Mouse (Mus musculus) frontal cortex, postnatal 36 days (tissue): ENCODE measurements at regions not wholly inside any gene's neighbourhood (a gene's known extent, or its start where the extent isn't known, plus 50 kb on each side); places are given as distances from the start of the nearest gene placed in this dataset.
A peak's percentile ranks its signal among the peaks of the same experiment; 100 is the strongest.

Experiments used
- DNase-seq, 2 experiments: peaks; one replicate each; pipeline ENCODE4 v3.0.0; 2022; ENCODE audit warnings: low spot score in 2 of 2

DNA sequence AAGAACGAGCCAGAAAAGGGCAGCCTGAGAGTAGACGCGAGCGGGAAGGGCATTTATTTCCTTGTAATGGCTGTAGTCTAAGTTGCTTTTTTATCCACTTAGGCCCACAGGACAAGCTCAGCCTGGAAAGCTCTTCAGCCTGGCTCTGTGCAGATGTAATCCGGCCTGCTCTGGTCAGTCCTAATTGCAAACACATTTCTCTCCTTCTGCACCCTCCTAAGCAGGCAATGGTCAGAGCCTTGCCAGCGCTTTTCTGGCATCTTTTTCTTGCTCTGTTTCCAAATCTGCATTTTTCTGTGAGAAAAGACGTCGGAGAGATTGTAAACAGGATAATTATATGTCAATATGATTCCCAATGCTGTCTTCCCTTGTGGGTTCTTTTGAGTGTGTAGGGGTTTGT lies 224.3 kb upstream of the Tank start:
- no peak for DNase-seq

GRCm38 (mm10) chr2:61347451-61347850 lies 230.9 kb upstream of the Tank start:
- DNase-seq = no peak

DNA sequence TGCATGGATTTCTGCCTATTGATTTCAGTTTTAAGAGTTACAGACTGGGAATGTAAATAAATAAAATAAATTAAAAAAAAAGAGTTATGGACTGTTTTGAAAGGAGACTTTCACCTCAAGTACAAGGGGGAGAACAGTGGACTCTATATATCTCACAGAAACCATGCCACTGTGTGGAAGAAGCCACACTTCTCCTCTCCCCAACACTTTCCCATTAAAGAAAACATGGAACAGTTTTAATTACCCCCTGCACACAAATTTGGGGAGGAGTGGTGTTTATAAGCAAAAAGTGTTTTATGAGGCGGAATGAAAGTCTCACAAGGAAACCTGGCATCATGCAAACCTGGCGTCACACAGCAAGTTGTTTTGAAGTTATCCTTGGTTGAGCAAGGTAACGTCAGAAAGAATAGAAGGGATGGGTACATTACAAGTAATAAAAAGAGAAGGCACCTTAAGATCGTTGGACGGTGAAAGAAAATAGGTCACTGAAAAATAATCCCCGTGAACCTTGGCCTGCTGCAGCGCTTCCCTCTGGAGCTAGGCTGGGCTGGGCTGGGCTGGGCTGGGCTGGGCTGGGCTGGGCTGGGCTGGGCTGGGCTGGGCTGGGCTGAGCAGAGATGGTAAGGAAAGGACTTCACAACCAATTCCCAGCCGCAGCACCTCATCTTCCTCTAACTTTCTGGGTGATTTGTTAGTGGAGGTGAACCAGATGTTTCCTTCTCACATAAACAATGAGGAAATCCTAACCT lies 232.2 kb upstream of the Tank start:
- no peak for DNase-seq

DNA sequence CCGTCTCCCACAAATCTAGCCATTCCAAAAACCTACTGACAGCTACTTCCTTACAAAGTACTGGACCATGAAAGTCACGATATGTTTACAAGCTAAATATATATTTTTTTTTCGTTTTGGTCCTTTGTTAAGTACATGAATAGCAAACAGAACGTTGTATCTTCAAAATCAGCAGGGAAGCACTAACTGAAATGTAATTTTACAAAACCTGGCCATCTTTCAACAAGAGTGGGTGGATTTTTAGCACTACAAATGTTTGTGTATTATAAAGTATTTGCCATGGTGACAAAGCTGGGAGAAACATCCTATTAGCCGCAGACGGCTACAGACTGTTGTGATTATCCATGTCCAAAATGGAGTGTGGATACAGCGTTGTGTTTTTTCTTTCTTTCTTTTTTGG lies 233.1 kb upstream of the Tank start:
- DNase-seq = no peak

- peak; percentile 59 to 66 for DNase-seq
These were observed 233.7 kb upstream of the Tank start for GRCm38 (mm10) chr2:61344556-61345131.

DNA sequence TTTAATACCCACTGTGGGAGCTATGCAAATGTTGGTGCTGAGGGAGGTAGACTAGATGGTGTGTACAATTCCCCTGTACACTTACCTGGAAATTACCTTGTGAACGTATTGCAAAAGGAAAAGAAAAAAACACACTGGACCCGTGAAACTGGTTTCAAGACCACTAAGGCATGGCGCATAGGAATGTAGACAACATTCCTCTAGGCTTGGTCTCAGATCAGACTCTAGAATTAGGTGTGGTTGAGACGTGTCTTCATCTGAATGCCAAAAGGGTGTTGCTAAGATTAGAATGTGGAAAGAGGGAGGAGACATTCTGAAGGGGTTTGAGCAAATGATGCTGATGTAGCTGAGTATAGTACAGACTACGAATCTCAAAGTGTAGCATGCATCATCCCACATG lies 237.1 kb upstream of the Tank start:
- no peak for DNase-seq

- no peak for DNase-seq
These were observed 259.2 kb upstream of the Tank start for GRCm38 (mm10) chr2:61319226-61319625.

GRCm38 (mm10) chr2:61310405-61310804 lies 268.0 kb upstream of the Tank start:
- no peak for DNase-seq

DNA sequence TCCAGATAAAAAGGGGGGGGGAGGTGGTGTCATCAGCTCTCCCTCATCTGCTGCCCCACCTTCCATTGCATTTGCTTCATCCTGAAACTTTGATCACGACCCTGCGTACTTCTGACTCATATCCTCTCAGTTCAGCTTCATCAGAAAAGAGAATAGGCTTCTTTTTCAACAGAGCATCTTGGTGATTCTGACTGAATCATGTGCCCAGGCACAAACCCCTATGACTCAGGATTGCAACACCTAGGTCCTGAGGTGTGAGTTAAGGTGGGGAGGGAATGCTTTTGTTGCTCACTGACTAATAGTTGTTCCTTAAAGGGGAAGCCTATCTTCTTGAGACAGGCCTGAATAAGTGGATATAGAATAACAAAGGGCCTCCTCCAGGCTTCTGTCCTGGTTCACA lies 269.2 kb upstream of the Tank start:
- no peak for DNase-seq

DNA sequence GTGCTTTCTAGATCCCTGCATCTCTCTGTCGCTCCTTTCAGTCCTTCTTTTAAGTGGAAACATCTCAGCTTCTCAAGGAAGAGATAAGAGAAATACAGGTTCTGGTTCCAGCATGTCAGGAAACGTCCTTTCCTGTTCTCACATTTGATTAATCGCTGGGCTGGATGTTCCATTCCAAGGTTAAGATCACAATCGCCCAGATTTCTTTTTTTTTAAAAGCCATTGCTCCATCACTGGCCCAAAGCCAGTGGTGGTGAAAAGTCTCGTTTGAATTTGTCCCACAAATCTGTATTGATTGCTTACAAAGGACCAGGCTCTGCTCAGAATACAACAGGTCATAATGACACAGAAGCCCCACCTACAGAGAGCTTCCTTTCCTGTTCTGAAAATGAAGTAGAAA lies 281.2 kb upstream of the Tank start:
- no peak for DNase-seq

DNA sequence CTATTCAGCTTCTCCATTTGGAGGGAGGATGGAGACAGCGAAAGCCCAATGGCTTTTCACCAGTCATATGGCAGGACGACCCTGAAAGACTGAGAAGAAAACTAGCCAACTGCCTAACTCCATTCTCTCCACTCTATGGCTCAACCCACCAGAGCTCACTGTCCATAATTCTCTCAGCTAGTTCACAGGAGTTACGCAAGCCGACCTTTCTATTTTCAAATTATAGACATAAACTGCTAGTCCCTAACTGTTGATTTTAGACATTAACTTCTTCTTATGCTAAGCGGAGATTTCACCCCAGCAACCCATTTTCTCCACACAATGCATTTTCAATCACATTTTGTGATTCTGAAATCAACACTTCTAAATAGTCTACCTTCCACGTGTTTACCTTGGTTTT lies 281.8 kb upstream of the Tank start:
- no peak for DNase-seq

DNA sequence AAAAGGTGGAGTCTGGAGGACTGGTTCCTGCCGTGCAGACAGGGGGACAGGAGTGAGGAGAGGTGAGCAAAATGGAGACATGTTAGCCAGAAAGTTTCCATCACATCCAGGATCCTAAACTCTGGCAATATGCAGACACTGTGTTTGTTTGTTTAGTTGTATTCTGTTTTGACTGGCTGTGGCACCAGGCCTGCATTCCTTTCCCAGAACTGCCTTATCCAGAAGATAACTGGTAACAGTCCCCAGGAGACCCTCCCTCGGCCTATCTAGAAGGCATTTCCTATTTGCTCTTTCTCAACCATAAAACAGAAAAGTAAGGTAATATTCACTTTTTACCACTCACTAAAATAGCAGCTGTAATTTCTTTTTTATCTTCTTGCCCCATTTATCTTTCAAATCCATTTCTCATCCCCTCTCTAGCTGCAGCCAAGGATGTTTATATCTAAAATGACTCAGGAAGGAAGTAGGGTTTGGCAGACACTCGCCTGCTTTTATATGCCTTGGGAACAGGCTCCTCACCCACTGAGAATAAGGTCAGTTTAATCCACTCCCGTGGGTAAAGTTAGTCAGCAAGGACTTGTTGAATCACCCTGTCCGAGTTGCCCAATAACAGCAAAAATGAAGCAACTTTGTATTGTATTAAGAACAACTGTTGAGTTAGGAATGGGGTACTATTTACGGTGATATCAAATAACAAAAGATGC lies 283.0 kb upstream of the Tank start:
- DNase-seq = no peak

DNA sequence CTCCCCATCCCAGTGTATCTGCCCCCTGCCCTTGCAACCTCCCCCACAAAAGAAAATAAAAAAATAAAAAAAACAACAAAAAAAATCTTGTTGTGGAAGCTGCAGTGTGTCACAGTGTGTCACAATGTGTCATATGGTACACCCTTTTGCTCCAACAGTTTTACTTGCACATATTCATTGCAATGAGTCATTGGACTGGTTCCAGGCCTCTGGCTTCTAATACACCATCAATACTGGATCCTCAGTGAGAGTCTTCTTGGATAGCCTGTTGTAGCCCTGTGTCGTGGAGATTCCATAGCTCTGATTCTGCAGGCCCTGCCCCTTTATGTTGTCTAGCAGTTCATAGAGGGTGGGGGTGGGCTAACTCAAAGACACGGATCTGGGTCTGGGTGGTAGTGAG lies 290.1 kb upstream of the Tank start:
- no peak for DNase-seq

- DNase-seq = no peak
These were observed 293.7 kb upstream of the Tank start for GRCm38 (mm10) chr2:61284706-61285105.

DNA sequence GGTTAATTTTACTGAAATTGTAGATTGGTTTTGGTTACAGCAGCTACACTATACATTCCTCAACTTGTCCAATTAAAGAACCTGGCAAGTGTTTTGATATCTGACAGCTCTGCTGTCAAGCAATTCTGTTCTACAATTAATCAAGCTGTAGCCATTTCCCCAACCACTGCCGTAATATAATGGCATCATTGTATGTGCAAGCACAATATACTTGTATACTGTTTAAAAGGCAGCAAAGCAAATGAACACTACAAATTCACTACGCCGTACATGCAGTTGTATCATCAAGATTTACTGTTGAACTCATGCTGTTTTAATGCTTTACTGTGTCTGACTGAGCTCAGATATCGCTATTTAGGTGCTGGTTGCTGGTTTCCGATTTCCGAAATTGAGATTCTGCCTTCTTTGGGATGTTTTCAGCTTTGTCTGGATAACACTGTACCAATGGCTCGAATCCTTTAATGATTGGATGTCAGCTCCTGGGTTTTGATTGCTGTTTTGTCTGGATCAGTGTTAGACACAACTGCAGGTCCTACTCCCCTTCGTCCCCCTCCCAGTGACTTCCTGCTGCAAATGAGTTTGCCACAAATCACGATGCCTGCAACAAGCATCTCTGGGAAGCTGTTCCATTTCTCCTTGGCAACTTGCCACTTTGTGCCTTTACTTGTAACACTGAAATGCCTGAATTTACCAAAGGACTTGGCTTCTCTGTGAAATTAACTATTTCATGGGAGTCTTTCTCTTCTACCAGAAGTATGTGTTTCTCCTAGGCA lies 294.4 kb upstream of the Tank start:
- DNase-seq = no peak

GRCm38 (mm10) chr2:61272721-61273120 lies 305.7 kb upstream of the Tank start:
- DNase-seq = peak in 1 of 2 experiments; percentile 43

GRCm38 (mm10) chr2:61267706-61268105 lies 304.7 kb upstream of the Rbms1 start:
- no peak for DNase-seq

GRCm38 (mm10) chr2:61250068-61250800 lies 287.2 kb upstream of the Rbms1 start:
- DNase-seq = no peak

DNA sequence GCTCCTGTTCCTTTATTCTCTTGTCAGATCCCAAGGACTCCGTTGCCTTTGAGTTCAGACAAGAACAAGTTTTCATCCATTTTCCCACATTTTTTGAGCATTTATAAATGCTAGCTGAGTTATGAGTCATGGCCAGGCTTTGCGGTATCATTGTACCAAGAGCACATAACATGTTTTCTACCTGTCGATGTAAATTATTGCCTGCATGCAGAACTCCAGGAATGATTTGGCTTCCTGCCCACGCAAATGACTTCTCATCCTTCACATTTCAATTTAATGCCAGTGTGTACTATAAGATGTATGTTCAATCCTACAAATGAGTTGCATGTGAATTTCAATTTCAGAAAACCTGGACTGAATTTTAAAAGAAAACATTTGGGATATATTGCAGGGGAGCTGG lies 285.0 kb upstream of the Rbms1 start:
- no peak for DNase-seq

DNA sequence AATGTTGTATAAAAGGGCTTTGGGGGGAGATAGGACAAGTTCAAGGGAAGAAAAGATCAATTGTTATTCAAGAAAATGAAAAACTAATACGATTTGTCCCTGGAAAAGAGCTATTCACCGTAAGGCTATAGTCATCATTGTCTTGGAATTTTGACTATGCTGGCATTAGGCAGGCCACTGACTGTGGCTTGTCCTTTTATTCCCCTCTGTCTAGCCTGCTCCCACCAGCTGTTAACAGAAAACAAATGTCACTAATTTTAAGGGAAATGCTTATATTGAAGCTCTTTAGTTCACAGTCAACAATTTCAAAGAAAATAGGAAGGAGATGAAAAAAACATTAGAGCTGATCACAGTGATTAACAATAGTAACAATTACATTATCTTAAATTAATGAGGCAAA lies 284.3 kb upstream of the Rbms1 start:
- no peak for DNase-seq

DNA sequence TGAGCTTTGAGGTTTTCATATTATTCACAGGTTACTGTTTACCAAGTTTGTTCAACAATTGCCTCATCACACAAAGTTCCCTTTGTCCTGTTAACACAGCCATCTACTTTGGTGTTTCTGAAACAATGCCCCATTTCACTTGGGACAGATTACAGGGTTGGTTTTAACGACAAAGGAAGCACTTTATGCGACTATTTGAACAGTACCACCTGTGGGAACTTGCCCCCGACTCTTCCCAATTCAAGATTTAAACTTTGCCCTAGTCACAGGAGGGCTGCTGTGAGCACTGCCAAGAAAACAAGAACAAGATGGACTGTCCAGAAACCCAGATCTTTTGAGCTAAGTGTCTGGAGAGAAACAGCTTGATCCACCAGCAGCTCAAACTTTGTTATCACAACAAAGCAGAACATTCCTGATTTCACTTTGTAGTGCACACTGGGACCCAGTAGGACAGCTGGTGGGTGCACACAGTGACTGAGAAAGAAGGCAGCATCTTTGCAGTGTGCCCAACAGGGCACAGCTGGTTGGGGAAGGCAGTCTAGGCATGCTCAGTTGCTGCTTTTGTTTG lies 283.8 kb upstream of the Rbms1 start:
- DNase-seq = no peak
